Mouse (Mus musculus): ENCODE measurements around the gene Fktn. TPM values are rescaled to one million over a fixed set of nuclear protein-coding genes. Genes with fewer than 3 reads are reported as not detected.
"Not testable (repeated sequence)": the region's sequence is repeated elsewhere in the genome, so short reads cannot be mapped to it uniquely, and the experiment has no call there.

Fktn gene
- polyA plus RNA-seq, 1 experiment = 6.6 TPM

GRCm38 (mm10) chr4:53718261-53718660 lies 4.5 kb downstream of the Fktn start:
- no peak for DNase-seq
- Histone ChIP-seq H3K4me3 (replicated peaks; ENCODE audit: extremely low read depth, low read depth, low read length) (no peak overlapping the region), H3K4me1 (ENCODE audit: control insufficient read depth, insufficient read depth, low read length) (no peaks in the 10 kb centered on the region; the same call in 1 of the 2 replicates)
- WGBS = 69% methylated on average over 5 of the region's 5 CpGs
- TF ChIP-seq POLR2A (IDR thresholded peaks at IDR 0.05; ENCODE audit: borderline replicate concordance, extremely low read depth, low read depth, low read length) = no peak
- no peak for TF ChIP-seq CTCF (IDR thresholded peaks at IDR 0.05; ENCODE audit: insufficient read depth, low read length)

- TF ChIP-seq POLR2A (IDR thresholded peaks at IDR 0.05; ENCODE audit: borderline replicate concordance, extremely low read depth, low read depth, low read length) (no peak), CTCF (IDR thresholded peaks at IDR 0.05; ENCODE audit: insufficient read depth, low read length) (no peak)
- 86% methylated on average over 4 of the region's 4 CpGs for WGBS
- H3K4me1 ChIP-seq (ENCODE audit: control insufficient read depth, insufficient read depth, low read length) = no peaks in the 10 kb centered on the region
Observed at GRCm38 (mm10) chr4:53722506-53722905, 8.7 kb downstream of the Fktn start.

GRCm38 (mm10) chr4:53726100-53726499 lies 12.3 kb downstream of the Fktn start:
- not testable (repeated sequence) for DNase-seq; H3K4me3 ChIP-seq (replicated peaks; ENCODE audit: extremely low read depth, low read depth, low read length); H3K4me1 ChIP-seq (ENCODE audit: control insufficient read depth, insufficient read depth, low read length)
- 81% methylated on average over 2 of the region's 2 CpGs for WGBS

More at GRCm38 (mm10) chr4:53722506-53722905, 8.7 kb downstream of the Fktn start:
- H3K4me3 ChIP-seq (replicated peaks; ENCODE audit: extremely low read depth, low read depth, low read length) = no peak overlapping the region
- no peak for DNase-seq

- no peak overlapping the region for H3K4me3 ChIP-seq (replicated peaks; ENCODE audit: extremely low read depth, low read depth, low read length)
- 81% methylated on average over 1 of the region's 1 CpGs for WGBS
- no peak for DNase-seq
- no peaks in the 10 kb centered on the region for H3K4me1 ChIP-seq (ENCODE audit: control insufficient read depth, insufficient read depth, low read length)
- no peak for TF ChIP-seq POLR2A (IDR thresholded peaks at IDR 0.05; ENCODE audit: borderline replicate concordance, extremely low read depth, low read depth, low read length)
- no peak for TF ChIP-seq CTCF (IDR thresholded peaks at IDR 0.05; ENCODE audit: insufficient read depth, low read length)
Observed at GRCm38 (mm10) chr4:53728121-53728520, 14.3 kb downstream of the Fktn start.

GRCm38 (mm10) chr4:53738956-53739616 lies 25.3 kb downstream of the Fktn start:
- no peak for DNase-seq
- 42% methylated on average over 6 of the region's 6 CpGs for WGBS
- Histone ChIP-seq H3K4me1 (ENCODE audit: control insufficient read depth, insufficient read depth, low read length) (no peaks in the 10 kb centered on the region), H3K4me3 (replicated peaks; ENCODE audit: extremely low read depth, low read depth, low read length) (no peak overlapping the region)
- no peak for TF ChIP-seq POLR2A (IDR thresholded peaks at IDR 0.05; ENCODE audit: borderline replicate concordance, extremely low read depth, low read depth, low read length)
- peak; percentile 18; the same call in 1 of the 2 replicates for TF ChIP-seq CTCF (IDR thresholded peaks at IDR 0.05; ENCODE audit: insufficient read depth, low read length)

- TF ChIP-seq CTCF (IDR thresholded peaks at IDR 0.05; ENCODE audit: insufficient read depth, low read length) (no peak), POLR2A (IDR thresholded peaks at IDR 0.05; ENCODE audit: borderline replicate concordance, extremely low read depth, low read depth, low read length) (no peak)
- Histone ChIP-seq H3K4me3 (replicated peaks; ENCODE audit: extremely low read depth, low read depth, low read length) (no peak overlapping the region), H3K4me1 (ENCODE audit: control insufficient read depth, insufficient read depth, low read length) (no peaks in the 10 kb centered on the region)
- no peak for DNase-seq
Observed at GRCm38 (mm10) chr4:53749831-53750230, 36.0 kb downstream of the Fktn start.

GRCm38 (mm10) chr4:53750391-53751120 lies 36.8 kb downstream of the Fktn start:
- no peak for DNase-seq
- TF ChIP-seq POLR2A (IDR thresholded peaks at IDR 0.05; ENCODE audit: borderline replicate concordance, extremely low read depth, low read depth, low read length) = no peak
- Histone ChIP-seq H3K4me3 (replicated peaks; ENCODE audit: extremely low read depth, low read depth, low read length) (no peak overlapping the region), H3K4me1 (ENCODE audit: control insufficient read depth, insufficient read depth, low read length) (no peaks in the 10 kb centered on the region)
- 62% methylated on average over 16 of the region's 16 CpGs for WGBS

- no peaks in the 10 kb centered on the region for H3K4me1 ChIP-seq (ENCODE audit: control insufficient read depth, insufficient read depth, low read length)
- no peak overlapping the region for H3K4me3 ChIP-seq (replicated peaks; ENCODE audit: extremely low read depth, low read depth, low read length)
- TF ChIP-seq POLR2A (IDR thresholded peaks at IDR 0.05; ENCODE audit: borderline replicate concordance, extremely low read depth, low read depth, low read length) (no peak), CTCF (IDR thresholded peaks at IDR 0.05; ENCODE audit: insufficient read depth, low read length) (no peak)
- no peak for DNase-seq
Observed at GRCm38 (mm10) chr4:53757030-53757429, 43.2 kb downstream of the Fktn start.

- DNase-seq = no peak
- Histone ChIP-seq H3K4me3 (replicated peaks; ENCODE audit: extremely low read depth, low read depth, low read length) (no peak overlapping the region), H3K4me1 (ENCODE audit: control insufficient read depth, insufficient read depth, low read length) (no peaks in the 10 kb centered on the region)
- no peak for TF ChIP-seq POLR2A (IDR thresholded peaks at IDR 0.05; ENCODE audit: borderline replicate concordance, extremely low read depth, low read depth, low read length)
- no peak for TF ChIP-seq CTCF (IDR thresholded peaks at IDR 0.05; ENCODE audit: insufficient read depth, low read length)
- 86% methylated on average over 4 of the region's 4 CpGs for WGBS
Observed at GRCm38 (mm10) chr4:53758764-53759163, 45.0 kb downstream of the Fktn start.

- Histone ChIP-seq H3K4me3 (replicated peaks; ENCODE audit: extremely low read depth, low read depth, low read length) (no peak overlapping the region), H3K4me1 (ENCODE audit: control insufficient read depth, insufficient read depth, low read length) (no peaks in the 10 kb centered on the region)
- WGBS = 97% methylated on average over 3 of the region's 3 CpGs
- DNase-seq = no peak
- TF ChIP-seq POLR2A (IDR thresholded peaks at IDR 0.05; ENCODE audit: borderline replicate concordance, extremely low read depth, low read depth, low read length) = no peak
- no peak for TF ChIP-seq CTCF (IDR thresholded peaks at IDR 0.05; ENCODE audit: insufficient read depth, low read length)
Observed at GRCm38 (mm10) chr4:53759678-53760077, 45.9 kb downstream of the Fktn start.
